Mouse (Mus musculus): ENCODE data around the gene Rhbg.

DNA sequence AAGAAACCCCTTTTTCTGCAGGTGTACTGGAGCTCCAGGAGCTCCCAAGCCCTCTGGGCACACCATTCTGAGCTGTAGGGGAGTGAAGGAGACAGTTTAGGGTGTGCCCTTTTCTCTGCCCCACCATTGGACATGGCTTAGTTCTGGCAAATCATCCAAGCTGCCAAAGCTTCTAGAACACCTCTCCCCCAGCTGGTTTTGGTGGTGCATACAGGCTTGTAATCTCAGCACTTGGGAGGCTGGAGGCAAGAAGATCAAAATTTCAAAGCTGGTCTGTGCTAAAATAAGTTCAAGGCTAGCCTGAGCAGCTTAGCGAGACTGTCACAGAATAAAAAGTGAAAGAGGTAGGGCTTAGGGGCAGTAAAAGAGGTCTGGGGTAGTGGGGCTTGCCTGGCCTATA is 42.2 kb downstream of the Rhbg start:
- TF ChIP-seq GABPA (IDR thresholded peaks at IDR 0.05; ENCODE audit: low read depth, low read length) (no peak), CTCF (IDR thresholded peaks at IDR 0.05 in 2 of 3, conservative IDR thresholded peaks at IDR 0.05 in 1 of 3; ENCODE audit: control insufficient read depth in 1 of 3, insufficient read depth in 1 of 3, low read depth in 2 of 3, low read length in 3 of 3, poor library complexity in 1 of 3, severe bottlenecking in 1 of 3) (no peak), TBP (IDR thresholded peaks at IDR 0.05; ENCODE audit: low read depth, low read length) (no peak), RCOR1 (IDR thresholded peaks at IDR 0.05; ENCODE audit: low read depth, low read length) (no peak), MAX (IDR thresholded peaks at IDR 0.05; ENCODE audit: low read length) (no peak), EP300 (IDR thresholded peaks at IDR 0.05; ENCODE audit: low read depth in 1 of 2, low read length in 2 of 2) (no peak), GATA1 (IDR thresholded peaks at IDR 0.05; ENCODE audit: low read depth, low read length) (no peak), TCF12 (IDR thresholded peaks at IDR 0.05; ENCODE audit: low read depth, low read length) (no peak), SMC3 (IDR thresholded peaks at IDR 0.05; ENCODE audit: low read depth, low read length) (no peak), MYC (IDR thresholded peaks at IDR 0.05; ENCODE audit: low read depth, low read length) (no peak), ELF1 (IDR thresholded peaks at IDR 0.05; ENCODE audit: low read depth, low read length) (no peak), POLR2A (IDR thresholded peaks at IDR 0.05; ENCODE audit: control insufficient read depth in 1 of 2, insufficient read depth in 1 of 2, low read depth in 1 of 2, low read length in 2 of 2, poor library complexity in 1 of 2) (no peak)

Measured in MEL (cell line).